Mouse (Mus musculus): Measurements from ENCODE around the gene Rptor.

DNA sequence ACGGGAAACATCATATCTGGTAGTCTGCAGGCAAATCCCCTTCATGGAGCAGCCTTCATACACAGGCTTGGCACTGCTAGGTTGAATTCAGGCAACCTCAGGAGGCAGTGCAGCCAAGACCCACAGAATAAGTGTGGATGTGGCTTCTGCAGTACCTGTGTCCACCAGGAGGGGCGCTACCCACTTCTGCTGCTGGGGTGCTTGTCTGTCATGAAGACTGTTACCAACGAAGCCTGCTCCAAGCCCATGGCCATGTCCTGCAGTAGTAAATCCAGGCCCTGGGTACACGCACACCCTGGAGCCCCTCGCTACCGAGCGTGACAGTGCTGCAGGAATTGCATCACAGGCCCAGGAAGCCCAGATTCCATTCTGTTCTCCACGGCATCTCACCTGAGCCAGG, 317.2 kb downstream of the Rptor start:
- TF ChIP-seq CTCF (IDR thresholded peaks at IDR 0.05; ENCODE audit: borderline replicate concordance, insufficient read depth, low read depth, low read length) (peak; percentile 85), POLR2A (IDR thresholded peaks at IDR 0.05; ENCODE audit: borderline replicate concordance, insufficient read depth, low read length) (no peak)
